Mouse (Mus musculus) lung, adult 18-20 months (tissue): ENCODE measurements at regions not wholly inside any gene's neighbourhood (a gene's known extent, or its start where the extent isn't known, plus 50 kb on each side); places are given as distances from the start of the nearest gene placed in this dataset.

ENCODE experiments used
- DNase-seq, 2 experiments: peaks; one replicate each; pipeline ENCODE4 v3.0.0; 2022; ENCODE audit warnings: mixed read lengths in 2 of 2

GRCm38 (mm10) chr2:46119871-46120270 is 1002.7 kb upstream of the Zeb2 start:
- DNase-seq, result no peak

- DNase-seq, result no peak
Observed at GRCm38 (mm10) chr2:46106991-46107390, 989.8 kb upstream of the Zeb2 start.

DNA sequence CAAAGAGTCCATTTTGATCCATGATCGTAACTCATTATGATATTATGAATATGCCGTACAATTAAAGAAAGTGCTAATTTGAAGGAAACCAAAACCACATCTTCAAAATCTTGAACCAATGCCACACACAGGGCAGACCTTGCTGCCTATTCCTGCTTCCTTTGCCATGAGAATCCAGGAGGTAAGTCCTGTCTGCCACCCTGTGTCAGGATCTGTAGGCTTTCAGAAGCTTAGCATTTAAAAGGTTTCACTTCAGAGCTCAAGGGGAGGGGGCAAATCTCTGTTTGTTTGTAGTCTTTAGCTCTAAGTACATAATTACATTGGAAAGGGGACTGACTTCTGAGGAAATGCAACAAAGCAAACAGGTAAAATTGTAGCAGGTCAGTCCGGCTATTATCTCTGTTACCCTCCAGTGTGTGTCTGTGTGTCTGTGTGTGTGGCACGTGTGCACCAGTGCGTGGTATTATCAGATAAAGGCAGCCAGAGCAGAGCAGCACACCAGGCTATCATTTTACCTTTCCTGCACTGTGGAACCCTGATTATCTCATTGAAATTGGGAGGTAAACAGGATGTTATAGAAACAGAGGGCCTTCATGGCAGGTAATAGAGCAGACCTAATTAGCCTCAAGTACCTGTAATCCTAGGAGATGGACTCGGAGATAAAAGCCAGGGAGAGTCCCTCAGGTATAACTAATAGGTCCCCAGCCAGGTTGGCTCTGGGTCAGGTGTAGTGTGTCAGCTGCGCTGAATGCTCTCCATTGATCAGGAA is 948.0 kb upstream of the Zeb2 start:
- DNase-seq, result no peak

GRCm38 (mm10) chr2:46055729-46056128 is 938.5 kb upstream of the Zeb2 start:
- no peak for DNase-seq

DNA sequence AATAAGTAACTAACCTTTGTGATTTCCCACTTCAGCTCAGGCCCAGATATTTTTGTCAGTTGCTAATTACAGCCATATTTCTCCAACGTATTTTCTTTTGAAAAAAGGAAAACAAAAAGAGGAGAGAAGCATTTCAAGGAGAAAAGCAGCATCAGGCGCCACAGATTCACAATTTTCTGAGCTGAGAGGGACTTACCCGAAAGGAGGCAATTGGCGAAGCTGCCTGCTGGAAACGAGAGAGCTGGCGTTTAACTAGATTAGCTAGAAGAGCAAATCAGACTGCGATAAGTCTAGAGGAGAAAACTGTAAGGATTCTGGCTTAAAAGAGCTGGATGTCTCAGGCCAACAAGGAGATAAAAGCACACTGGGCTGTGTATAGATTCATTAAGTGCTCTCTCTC is 937.7 kb upstream of the Zeb2 start:
- DNase-seq, result no peak

DNA sequence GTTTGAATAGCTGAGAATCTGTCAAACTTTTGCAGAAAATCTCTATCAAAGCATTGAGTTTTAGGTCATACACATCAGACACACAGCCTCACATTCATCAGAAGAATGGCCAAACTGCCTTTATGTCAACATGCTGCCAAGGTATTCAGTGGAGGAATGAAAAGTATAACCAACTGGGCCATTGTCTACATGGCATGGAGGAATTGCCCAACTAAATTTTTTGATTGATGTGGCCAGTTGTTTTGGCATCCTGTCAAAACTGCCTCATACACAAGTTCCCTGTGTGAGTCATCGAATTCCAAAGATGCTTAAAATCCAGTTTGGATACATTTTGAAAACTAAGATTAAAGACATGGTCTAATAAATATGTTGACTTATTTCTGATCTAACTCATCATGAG is 904.7 kb upstream of the Zeb2 start:
- DNase-seq, result no peak

DNA sequence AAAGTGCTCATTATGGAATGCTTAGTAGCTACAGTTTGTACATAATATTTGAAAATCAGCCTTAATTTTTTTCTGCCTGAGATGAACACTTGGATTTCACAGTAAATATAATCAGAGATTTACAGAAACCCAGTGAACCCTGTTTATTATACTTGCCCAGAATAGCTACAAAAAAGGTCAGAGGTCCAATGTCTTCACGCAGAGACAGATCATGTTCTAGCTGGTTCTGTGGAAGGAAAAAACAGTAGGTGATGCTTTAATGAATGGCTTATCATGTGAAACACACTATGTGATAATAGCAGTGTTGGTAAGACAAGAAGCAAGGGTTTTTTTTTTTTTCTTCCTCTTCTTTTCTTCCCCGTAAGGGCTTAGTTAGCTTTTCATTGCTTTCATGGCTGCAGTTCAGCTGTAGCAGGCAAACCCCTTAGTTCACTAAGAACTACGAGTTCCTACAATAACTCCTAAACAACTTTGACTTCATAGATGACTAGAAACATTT is 896.6 kb upstream of the Zeb2 start:
- DNase-seq, result no peak

DNA sequence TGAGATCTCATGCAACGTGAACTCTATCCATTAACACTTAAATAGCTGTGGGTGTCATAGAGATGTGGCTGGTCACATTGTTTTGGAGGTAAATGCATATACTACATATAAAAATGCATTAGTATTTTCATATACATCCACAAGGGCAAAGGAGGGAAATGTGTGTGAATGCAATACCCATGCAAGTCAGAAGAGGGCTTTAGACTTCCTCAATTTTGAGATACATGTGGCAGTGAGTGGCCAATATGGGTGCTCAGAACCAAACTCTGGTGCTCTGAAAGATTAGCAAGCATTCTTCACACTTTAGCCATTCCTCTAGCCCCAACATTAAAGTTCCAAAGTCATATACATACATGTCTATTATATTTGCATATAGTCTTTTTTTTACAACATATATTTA is 895.5 kb upstream of the Zeb2 start:
- DNase-seq, result no peak

DNA sequence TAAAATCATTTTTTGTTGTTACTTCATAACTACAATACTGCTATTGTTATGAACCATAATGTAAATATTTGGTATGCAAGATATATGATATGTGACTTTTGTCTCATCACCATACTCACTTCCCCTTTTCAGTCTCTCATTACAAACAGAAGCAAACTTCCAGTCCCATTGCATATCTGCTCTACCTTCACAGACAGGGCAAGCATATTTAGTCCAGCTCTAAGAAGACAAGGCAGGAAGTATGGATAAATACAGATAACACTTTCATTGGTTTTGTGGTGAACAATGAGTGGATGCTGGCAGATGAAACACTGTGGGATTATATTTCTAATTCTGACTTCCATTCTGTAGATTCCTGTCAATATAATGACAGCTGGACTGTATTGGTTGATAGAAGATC is 858.0 kb upstream of the Zeb2 start:
- no peak for DNase-seq

- DNase-seq, result no peak
Observed at GRCm38 (mm10) chr2:45968635-45969034, 851.4 kb upstream of the Zeb2 start.

DNA sequence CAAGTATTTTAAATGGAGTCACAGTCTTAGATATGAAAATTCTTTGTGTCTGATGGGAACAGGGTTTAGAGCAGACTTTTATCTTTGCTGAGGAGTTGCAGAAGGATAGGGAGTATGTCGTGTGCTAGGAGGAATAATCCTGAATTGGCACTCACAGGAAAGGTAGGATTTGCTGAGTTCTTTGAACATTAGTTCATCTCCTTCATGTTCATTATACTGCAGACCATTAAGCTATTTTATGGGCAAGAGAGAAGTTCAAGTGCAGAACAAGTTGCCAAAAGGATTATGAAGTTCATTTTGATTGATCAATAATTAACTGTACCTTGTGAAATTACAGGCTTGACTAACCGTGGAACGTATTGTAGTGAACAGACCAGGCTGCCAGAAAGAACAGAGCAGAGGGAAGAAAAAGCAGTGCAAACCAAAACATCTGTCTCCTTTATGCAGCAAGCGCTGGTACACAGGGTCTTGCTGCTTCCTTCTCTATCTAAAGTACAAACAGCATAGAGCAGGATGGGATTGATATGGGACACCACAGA is 839.7 kb upstream of the Zeb2 start:
- DNase-seq, result no peak

DNA sequence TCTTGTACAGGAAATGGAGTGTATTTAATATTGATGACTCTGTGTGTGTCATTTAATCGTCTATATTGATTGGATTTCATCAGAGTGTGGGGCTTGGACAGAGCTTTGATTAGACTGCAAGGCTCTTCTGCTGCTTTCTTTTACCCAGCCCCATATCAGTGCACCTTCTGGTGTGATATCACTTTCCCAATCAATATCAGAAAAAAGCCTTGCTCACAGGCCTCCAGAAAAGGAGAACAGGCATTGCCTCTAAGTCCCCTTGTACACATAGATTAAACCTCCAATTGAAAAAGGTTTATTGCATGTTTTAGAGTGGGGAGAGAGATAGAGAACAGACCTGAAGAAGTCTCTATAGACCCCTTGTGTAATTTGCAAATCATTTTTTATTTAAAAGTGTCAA is 831.6 kb upstream of the Zeb2 start:
- no peak for DNase-seq

DNA sequence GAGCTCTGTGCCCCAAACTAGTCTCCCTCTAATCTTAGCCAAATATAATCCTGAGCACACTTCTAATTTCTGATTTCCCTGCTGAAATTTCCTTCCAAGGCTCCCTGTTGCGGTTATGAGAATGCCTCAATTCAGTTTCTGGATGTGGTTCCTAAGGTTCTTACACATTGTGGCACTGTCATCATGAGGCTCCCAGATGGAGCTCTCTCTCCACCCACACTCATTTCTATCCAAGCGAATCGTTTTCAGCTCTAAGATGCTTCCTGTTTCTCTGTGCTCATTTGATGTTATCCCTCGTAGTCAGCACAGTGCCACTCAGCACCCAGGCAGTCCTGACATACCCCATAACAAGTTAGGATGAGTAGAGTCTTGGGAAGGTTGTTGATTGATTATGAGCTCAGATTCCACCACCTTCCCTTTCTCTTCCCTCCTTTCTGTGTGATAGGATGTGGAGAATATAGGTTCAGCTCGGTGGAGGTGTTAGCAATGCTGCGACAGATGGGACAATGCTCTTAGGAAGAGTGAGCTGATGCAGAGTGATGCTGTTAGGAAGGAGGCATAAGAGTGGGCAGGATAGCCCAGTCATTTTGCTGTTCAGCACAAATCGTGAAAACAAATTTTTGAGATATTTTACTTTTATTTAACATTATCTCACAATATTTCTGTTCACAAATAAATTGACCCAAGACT is 808.7 kb upstream of the Zeb2 start:
- DNase-seq, result no peak

DNA sequence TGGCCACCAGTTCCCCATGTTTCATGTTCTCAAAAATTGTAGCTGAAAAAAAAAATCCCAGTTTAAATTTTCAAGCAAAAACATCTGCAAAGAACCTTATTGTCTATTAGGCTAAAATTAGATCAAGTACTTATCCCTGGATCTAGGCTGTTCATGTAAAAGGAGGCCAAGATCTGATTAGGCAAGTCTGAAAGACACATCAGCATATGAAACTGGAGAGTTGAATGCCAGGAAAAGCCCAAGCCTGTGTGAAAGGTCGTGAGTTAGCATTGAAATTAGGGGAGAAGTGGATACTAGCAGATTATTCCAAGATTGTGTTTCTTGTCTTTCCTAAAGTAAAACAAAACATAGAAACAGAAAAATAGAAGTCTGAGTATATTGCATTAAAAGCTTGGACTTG is 791.7 kb upstream of the Zeb2 start:
- DNase-seq, result no peak

- no peak for DNase-seq
Observed at GRCm38 (mm10) chr2:45904623-45905235, 787.5 kb upstream of the Zeb2 start.

GRCm38 (mm10) chr2:45904090-45904489 is 786.9 kb upstream of the Zeb2 start:
- no peak for DNase-seq

DNA sequence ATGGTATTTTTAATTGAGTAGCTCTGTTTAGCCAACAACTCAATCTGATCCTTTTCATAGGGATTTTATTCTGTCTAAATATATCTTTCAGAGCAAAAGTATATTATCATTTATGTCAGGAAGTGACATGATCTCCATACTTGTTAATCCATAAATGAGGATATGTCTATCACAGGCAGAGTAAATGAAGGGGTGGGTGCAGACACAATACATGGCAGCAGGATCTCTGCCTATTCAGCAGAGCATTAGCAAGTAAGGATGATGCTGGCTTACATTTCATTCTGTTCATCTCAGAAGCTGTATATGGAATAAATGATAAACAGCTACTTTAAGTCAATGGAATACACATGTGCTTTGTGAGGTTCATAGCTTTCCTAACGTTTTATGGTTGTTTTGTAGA is 786.2 kb upstream of the Zeb2 start:
- no peak for DNase-seq

- no peak for DNase-seq
Observed at GRCm38 (mm10) chr2:45901892-45902291, 784.7 kb upstream of the Zeb2 start.

GRCm38 (mm10) chr2:45884680-45885079 is 767.5 kb upstream of the Zeb2 start:
- no peak for DNase-seq

GRCm38 (mm10) chr2:45878656-45879055 is 761.5 kb upstream of the Zeb2 start:
- DNase-seq, result no peak

GRCm38 (mm10) chr2:45859901-45860331 is 742.7 kb upstream of the Zeb2 start:
- DNase-seq, result peak; percentile 4 to 35

DNA sequence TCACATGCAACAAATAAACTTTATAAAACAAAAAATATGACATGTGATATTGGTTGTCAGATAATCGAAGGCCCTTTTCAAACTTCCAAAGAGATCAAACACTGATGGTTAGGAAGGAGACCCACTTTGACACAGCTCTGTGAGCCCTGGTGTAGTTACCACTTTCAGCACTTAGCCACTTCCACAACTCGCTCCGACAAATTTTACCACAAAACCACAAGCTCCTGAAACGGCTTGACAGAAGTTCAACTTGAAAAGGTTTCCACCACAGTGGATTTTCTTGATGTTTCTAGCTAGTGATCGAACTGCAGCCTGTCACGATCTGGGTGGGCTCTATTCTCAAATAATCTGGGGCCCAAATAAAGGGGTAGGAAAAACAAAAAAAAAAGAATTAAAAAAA is 742.2 kb upstream of the Zeb2 start:
- DNase-seq, result no peak

GRCm38 (mm10) chr2:45850018-45850605 is 732.9 kb upstream of the Zeb2 start:
- DNase-seq, result no peak
